Comparison of ENCODE assay signal across 22 mouse cellular contexts in the genomic region with DNA sequence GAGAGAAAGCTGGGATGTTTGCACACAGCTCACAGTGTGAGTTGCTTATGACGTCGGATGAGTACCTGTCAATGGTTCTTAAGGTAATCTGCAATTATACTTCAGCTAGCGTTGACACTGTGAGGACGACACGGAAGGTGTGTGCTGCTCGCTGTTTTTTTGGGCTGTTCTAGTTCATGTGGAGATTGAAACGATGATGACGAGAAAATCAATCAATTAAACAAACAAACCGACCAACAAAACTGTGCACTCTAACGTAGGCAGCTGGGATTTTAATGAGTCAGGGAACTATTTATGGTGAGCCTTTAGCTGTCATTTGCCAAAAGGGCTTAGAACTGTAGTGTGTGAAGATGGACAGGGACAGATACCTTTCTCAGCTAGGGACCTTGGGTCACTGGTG.
DNase-seq lines count a peak whose midpoint lies in the region; ATAC-seq and TF ChIP-seq lines count a peak whose summit lies in the region.
"Had no signal": no experiment of that assay in that cellular context is flagged by ENCODE, and none has a peak within 500 bp of the region (broad histone marks: within the 10 kb centered on the region; RNA-seq: fewer than 3 reads in every experiment).

No protein-coding gene starts in this region.

- 28% methylated on average over 10 of the region's 10 CpGs for WGBS in liver, adult 2 months
- 67% methylated on average over 10 of the region's 10 CpGs for WGBS in liver, embryonic 11.5 days
- 62% methylated on average over 10 of the region's 10 CpGs for WGBS in liver, embryonic 15.5 days (ENCODE audit: insufficient replicate concordance)
- WGBS in liver, embryonic 12.5 days (ENCODE audit: insufficient replicate concordance): 72% methylated on average over 10 of the region's 10 CpGs
- 62% methylated on average over 10 of the region's 10 CpGs for WGBS in liver, embryonic 16.5 days (ENCODE audit: insufficient replicate concordance)
- WGBS in liver, postnatal 0 days (ENCODE audit: insufficient replicate concordance): 59% methylated on average over 10 of the region's 10 CpGs

- no peak for TF ChIP-seq EP300 in liver, postnatal 0 days (IDR thresholded peaks at IDR 0.05; ENCODE audit: low read depth)

- no peak overlapping the region for H3K4me2 ChIP-seq in liver, embryonic 11.5 days
- 0 out of 2 replicates have a peak overlapping the region, but pooled peaks have one; percentile 23 for H3K4me2 ChIP-seq in liver, embryonic 15.5 days
- H3K4me2 ChIP-seq in liver, embryonic 12.5 days: no peak overlapping the region
- peak overlapping the region; percentile 0; the same call in 1 of the 2 replicates for H3K4me2 ChIP-seq in liver, embryonic 16.5 days (ENCODE audit: low read depth, low read length)
- H3K4me2 ChIP-seq in liver, postnatal 0 days (ENCODE audit: low read depth, low read length): peak overlapping the region; percentile 27

- no peak for ATAC-seq in liver, embryonic 11.5 days (replicated peaks; ENCODE audit: low FRiP score)
- no peak for ATAC-seq in liver, embryonic 15.5 days (ENCODE audit: insufficient read depth)
- ATAC-seq in liver, embryonic 12.5 days: no peak
- ATAC-seq in liver, embryonic 16.5 days (ENCODE audit: low read depth): no peak
- peak; percentile 64 for ATAC-seq in liver, postnatal 0 days
- ATAC-seq: activated CD4-positive, CD25-positive, alpha-beta regulatory T cell, adult 4 months; CD4-positive, CD25-positive, alpha-beta regulatory T cell, adult 4 months; Patski had no signal

- H3K4me3 ChIP-seq in liver, adult 2 months (ENCODE audit: insufficient read depth, low read depth, low read length): peak overlapping the region; percentile 11
- no peak overlapping the region for H3K4me3 ChIP-seq in liver, embryonic 11.5 days (ENCODE audit: low read depth, low read length)
- no peak overlapping the region for H3K4me3 ChIP-seq in liver, embryonic 15.5 days (replicated peaks)
- H3K4me3 ChIP-seq in liver, embryonic 12.5 days: no peak overlapping the region
- H3K4me3 ChIP-seq in liver, embryonic 16.5 days (ENCODE audit: low read depth, low read length): no peak overlapping the region
- no peak overlapping the region for H3K4me3 ChIP-seq in liver, postnatal 0 days (ENCODE audit: low read depth, low read length)

- no peak for TF ChIP-seq POLR2A in liver, adult 2 months (IDR thresholded peaks at IDR 0.05; ENCODE audit: extremely low read depth, insufficient read depth, low read length)

- no peak for TF ChIP-seq CTCF in liver, adult 2 months (IDR thresholded peaks at IDR 0.05; ENCODE audit: low read depth, low read length)
- TF ChIP-seq CTCF in liver, postnatal 0 days (IDR thresholded peaks at IDR 0.05; ENCODE audit: low read depth): no peak

- H3K27ac ChIP-seq in liver, adult 2 months (replicated peaks; ENCODE audit: insufficient read depth, low read depth, low read length): no peak overlapping the region
- no peak overlapping the region for H3K27ac ChIP-seq in liver, embryonic 11.5 days (ENCODE audit: low read depth, low read length)
- no peak overlapping the region for H3K27ac ChIP-seq in liver, embryonic 15.5 days (replicated peaks)
- no peak overlapping the region for H3K27ac ChIP-seq in liver, embryonic 12.5 days
- H3K27ac ChIP-seq in liver, embryonic 16.5 days (ENCODE audit: low read length): no peak overlapping the region
- H3K27ac ChIP-seq in liver, postnatal 0 days (ENCODE audit: low read depth): no peak overlapping the region

- no peaks in the 10 kb centered on the region for H3K9me3 ChIP-seq in liver, embryonic 11.5 days (ENCODE audit: control insufficient read depth, low read length)
- no peaks in the 10 kb centered on the region for H3K9me3 ChIP-seq in liver, embryonic 15.5 days (replicated peaks)
- no peaks in the 10 kb centered on the region for H3K9me3 ChIP-seq in liver, embryonic 12.5 days (replicated peaks)
- H3K9me3 ChIP-seq in liver, embryonic 16.5 days (replicated peaks; ENCODE audit: control insufficient read depth, low read length): no peaks in the 10 kb centered on the region
- no peaks in the 10 kb centered on the region for H3K9me3 ChIP-seq in liver, postnatal 0 days (ENCODE audit: low read length)
- H3K9me3 ChIP-seq: G1E had no signal

- DNase-seq in liver, adult 2 months (ENCODE audit: extremely low read depth, low read depth, low spot score): peak; percentile 76
- no peak for DNase-seq in liver, embryonic 11.5 days (ENCODE audit: low spot score)
- no peak for DNase-seq in liver
- DNase-seq in liver, postnatal 0 days: no peak
- no peak for DNase-seq in embryo, embryonic 11 days
- DNase-seq: adrenal gland, adult 2 months; adrenal gland, adult 8-10 months; adrenal gland, postnatal 10 days; adrenal gland, postnatal 14 days; adrenal gland, postnatal 25 days; adrenal gland, postnatal 36 days; B cell, adult 2 months; cerebellum, adult 11 months; cerebellum, adult 11-12 months had no signal

- H3K9ac ChIP-seq in liver, adult 2 months (ENCODE audit: low read depth, low read length): no peak overlapping the region
- H3K9ac ChIP-seq in liver, embryonic 11.5 days (ENCODE audit: low read depth, low read length): no peak overlapping the region
- H3K9ac ChIP-seq in liver, embryonic 15.5 days: no peak overlapping the region
- no peak overlapping the region for H3K9ac ChIP-seq in liver, embryonic 12.5 days
- H3K9ac ChIP-seq in liver, embryonic 16.5 days (ENCODE audit: low read depth, low read length): no peak overlapping the region
- no peak overlapping the region for H3K9ac ChIP-seq in liver, postnatal 0 days (replicated peaks)

- no peaks in the 10 kb centered on the region for H3K4me1 ChIP-seq in liver, adult 2 months (ENCODE audit: control insufficient read depth, insufficient read depth, low read length)
- no peaks in the 10 kb centered on the region; the same call in 1 of the 2 replicates for H3K4me1 ChIP-seq in liver, embryonic 11.5 days (replicated peaks; ENCODE audit: control insufficient read depth, insufficient read depth, low read length)
- 0 out of 2 replicates have a peak, but pooled peaks cover 3% of the 10 kb centered on the region for H3K4me1 ChIP-seq in liver, embryonic 15.5 days (replicated peaks)
- H3K4me1 ChIP-seq in liver, embryonic 12.5 days: 0 out of 2 replicates have a peak, but pooled peaks cover 7% of the 10 kb centered on the region
- no peaks in the 10 kb centered on the region for H3K4me1 ChIP-seq in liver, embryonic 16.5 days (ENCODE audit: control insufficient read depth, low read depth, low read length)
- peaks cover 2% of the 10 kb centered on the region; the same call in 1 of the 2 replicates for H3K4me1 ChIP-seq in liver, postnatal 0 days (ENCODE audit: insufficient read depth)

- H3K79me2 ChIP-seq in liver, adult 2 months (ENCODE audit: control insufficient read depth, insufficient read depth, low read length): no peaks in the 10 kb centered on the region

- 0 out of 2 replicates have a peak, but pooled peaks cover 2% of the 10 kb centered on the region for H3K36me3 ChIP-seq in liver, adult 2 months (ENCODE audit: control insufficient read depth, insufficient read depth, low read length)
- no peaks in the 10 kb centered on the region for H3K36me3 ChIP-seq in liver, embryonic 11.5 days (ENCODE audit: control insufficient read depth, insufficient read depth, low read length)
- H3K36me3 ChIP-seq in liver, embryonic 15.5 days (replicated peaks): no peaks in the 10 kb centered on the region
- H3K36me3 ChIP-seq in liver, embryonic 12.5 days: no peaks in the 10 kb centered on the region
- no peaks in the 10 kb centered on the region for H3K36me3 ChIP-seq in liver, embryonic 16.5 days (ENCODE audit: control insufficient read depth, insufficient read depth)
- H3K36me3 ChIP-seq in liver, postnatal 0 days (replicated peaks; ENCODE audit: insufficient read depth, low read length): no peaks in the 10 kb centered on the region

- no peaks in the 10 kb centered on the region for H3K27me3 ChIP-seq in liver, adult 2 months (ENCODE audit: control insufficient read depth, insufficient read depth, low read length)
- H3K27me3 ChIP-seq in liver, embryonic 11.5 days (replicated peaks; ENCODE audit: control insufficient read depth, insufficient read depth, low read length): no peaks in the 10 kb centered on the region
- no peaks in the 10 kb centered on the region for H3K27me3 ChIP-seq in liver, embryonic 15.5 days
- H3K27me3 ChIP-seq in liver, embryonic 12.5 days (replicated peaks): no peaks in the 10 kb centered on the region
- H3K27me3 ChIP-seq in liver, embryonic 16.5 days (ENCODE audit: control insufficient read depth, insufficient read depth, low read depth, low read length): no peaks in the 10 kb centered on the region
- H3K27me3 ChIP-seq in liver, postnatal 0 days (ENCODE audit: insufficient read depth, low read length): no peaks in the 10 kb centered on the region
- H3K27me3 ChIP-seq: CH12.LX, Patski had no signal

Comparison
In these comparisons a context has a peak if more than half of its experiments do, and no peak if none do; other contexts are left out.
1. H3K4me2 ChIP-seq: peak in liver, embryonic 15.5 days (single experiment), liver, embryonic 16.5 days (single experiment) and liver, postnatal 0 days (single experiment); none in liver, embryonic 11.5 days (single experiment) and liver, embryonic 12.5 days (single experiment).